Mouse (Mus musculus) olfactory bulb, adult 2 months (tissue): ENCODE data around the gene Orc3.

Experiments
- CTCF ChIP-seq: fragments of 200-500 bp; IDR thresholded peaks from 2 replicates; pipeline ENCODE4 v1.5.1; 2012; ENCODE audit warnings: low read depth, mild to moderate bottlenecking, low read length, moderate library complexity; ENCODE audit not compliant: insufficient read depth
- POLR2A ChIP-seq: fragments of 200-500 bp; IDR thresholded peaks from 2 replicates; pipeline ENCODE4 v1.6.1; 2012; ENCODE audit warnings: mild to moderate bottlenecking, low read depth, low read length, moderate library complexity; ENCODE audit not compliant: insufficient read depth

GRCm38 (mm10) chr4:34661927-34662326, 47.2 kb upstream of the Orc3 start:
- no peak for TF ChIP-seq CTCF
- TF ChIP-seq POLR2A, result no peak
